36 mouse cellular contexts compared by ENCODE assay signal in genomic region chr14:75911968-75912367, GRCm38 (mm10). TPM values are rescaled to one million over a fixed set of nuclear protein-coding genes. Genes with fewer than 3 reads are reported as not detected.
DNase-seq lines count a peak whose midpoint lies in the region; ATAC-seq and TF ChIP-seq lines count a peak whose summit lies in the region.
"Had no signal": no experiment of that assay in that cellular context is flagged by ENCODE, and none has a peak within 500 bp of the region (broad histone marks: within the 10 kb centered on the region; RNA-seq: fewer than 3 reads in every experiment).

No protein-coding gene starts in this region.

- ATAC-seq in forebrain, postnatal 0 days, result no peak; the same call in 1 of the 2 replicates
- ATAC-seq in forebrain, embryonic 12.5 days (ENCODE audit: low FRiP score), result no peak
- no peak for ATAC-seq in liver, embryonic 13.5 days (ENCODE audit: low read depth)
- ATAC-seq: activated CD4-positive, CD25-positive, alpha-beta regulatory T cell, adult 4 months; forebrain, embryonic 13.5 days; inflammation-experienced regulatory T-cells, adult 6 months had no signal

- peak overlapping the region; percentile 22; the same call in 1 of the 2 replicates for H3K27ac ChIP-seq in forebrain, postnatal 0 days (ENCODE audit: low read depth, low read length)
- H3K27ac ChIP-seq in forebrain, embryonic 12.5 days, result no peak overlapping the region
- H3K27ac ChIP-seq in liver, embryonic 13.5 days, result peak overlapping the region; percentile 47; the same call in 1 of the 2 replicates
- peak overlapping the region; percentile 29; the same call in 1 of the 2 replicates for H3K27ac ChIP-seq in cortical plate, adult 2 months (ENCODE audit: insufficient read depth, low read length)
- H3K27ac ChIP-seq: embryonic facial prominence, embryonic 10.5 days; embryonic facial prominence, embryonic 15.5 days; forebrain, embryonic 13.5 days; gastrocnemius, adult 2 months; heart, embryonic 13.5 days; hindbrain, embryonic 10.5 days; hindbrain, embryonic 15.5 days; kidney, embryonic 15.5 days; limb, embryonic 10.5 days; limb, embryonic 15.5 days; lung, embryonic 15.5 days had no signal

- H3K4me3 ChIP-seq in forebrain, postnatal 0 days (ENCODE audit: low read depth, low read length), result no peak overlapping the region
- H3K4me3 ChIP-seq in forebrain, embryonic 12.5 days (replicated peaks), result no peak overlapping the region
- H3K4me3 ChIP-seq in liver, embryonic 13.5 days (replicated peaks), result no peak overlapping the region
- H3K4me3 ChIP-seq in cortical plate, adult 2 months (ENCODE audit: insufficient read depth, low read length), result no peak overlapping the region
- H3K4me3 ChIP-seq: embryonic facial prominence, embryonic 10.5 days; embryonic facial prominence, embryonic 15.5 days; forebrain, embryonic 13.5 days; gastrocnemius, adult 2 months; heart, embryonic 13.5 days; hindbrain, embryonic 10.5 days; hindbrain, embryonic 15.5 days; kidney, embryonic 15.5 days; limb, embryonic 10.5 days; limb, embryonic 15.5 days; lung, embryonic 15.5 days had no signal

- no peaks in the 10 kb centered on the region for H3K4me1 ChIP-seq in forebrain, postnatal 0 days (ENCODE audit: insufficient read depth)
- H3K4me1 ChIP-seq in forebrain, embryonic 12.5 days, result no peaks in the 10 kb centered on the region
- peaks cover 5% of the 10 kb centered on the region for H3K4me1 ChIP-seq in liver, embryonic 13.5 days (replicated peaks)
- H3K4me1 ChIP-seq in cortical plate, adult 2 months (ENCODE audit: control insufficient read depth, insufficient read depth, low read length), result peaks cover 6% of the 10 kb centered on the region
- H3K4me1 ChIP-seq: embryonic facial prominence, embryonic 10.5 days; embryonic facial prominence, embryonic 15.5 days; forebrain, embryonic 13.5 days; heart, embryonic 13.5 days; hindbrain, embryonic 10.5 days; hindbrain, embryonic 15.5 days; kidney, embryonic 15.5 days; limb, embryonic 15.5 days; lung, embryonic 15.5 days had no signal

- DNase-seq in forebrain, postnatal 0 days, result no peak
- no peak for DNase-seq in liver, embryonic 13.5 days
- no peak for DNase-seq in liver
- DNase-seq in lung, postnatal 25 days (ENCODE audit: low spot score), result peak; percentile 37
- no peak for DNase-seq in lung, postnatal 10 days
- DNase-seq in right cerebral cortex, adult 2 months (ENCODE audit: low spot score in 2 of 2), result no peak
- DNase-seq: adrenal gland, adult 2 months; adrenal gland, postnatal 36 days; cerebellum, adult 18-20 months; cerebellum, postnatal 10 days; gastrocnemius, adult 2 months; heart, postnatal 10 days; kidney, adult 18-20 months; kidney, postnatal 25 days; right cerebral cortex, postnatal 14 days had no signal

- no peak for TF ChIP-seq CTCF in forebrain, postnatal 0 days (IDR thresholded peaks at IDR 0.05; ENCODE audit: low read depth)
- TF ChIP-seq CTCF in cortical plate, adult 2 months (IDR thresholded peaks at IDR 0.05; ENCODE audit: extremely low read depth, insufficient read depth, low read length), result no peak

- no peak overlapping the region for H3K4me2 ChIP-seq in forebrain, postnatal 0 days (ENCODE audit: low read depth)
- H3K4me2 ChIP-seq in forebrain, embryonic 12.5 days, result no peak overlapping the region
- H3K4me2 ChIP-seq in liver, embryonic 13.5 days, result no peak overlapping the region
- H3K4me2 ChIP-seq: embryonic facial prominence, embryonic 15.5 days; forebrain, embryonic 13.5 days; heart, embryonic 13.5 days; hindbrain, embryonic 15.5 days; kidney, embryonic 15.5 days; limb, embryonic 15.5 days; lung, embryonic 15.5 days had no signal

- WGBS in forebrain, postnatal 0 days, result 57% methylated on average over 6 of the region's 6 CpGs
- WGBS in forebrain, embryonic 12.5 days, result 76% methylated on average over 6 of the region's 6 CpGs
- WGBS in liver, embryonic 13.5 days (ENCODE audit: insufficient replicate concordance), result 86% methylated on average over 6 of the region's 6 CpGs

- H3K36me3 ChIP-seq in forebrain, postnatal 0 days (ENCODE audit: insufficient read depth), result no peaks in the 10 kb centered on the region
- peaks cover 6% of the 10 kb centered on the region for H3K36me3 ChIP-seq in forebrain, embryonic 12.5 days (replicated peaks)
- peaks cover 11% of the 10 kb centered on the region for H3K36me3 ChIP-seq in liver, embryonic 13.5 days
- H3K36me3 ChIP-seq: embryonic facial prominence, embryonic 15.5 days; hindbrain, embryonic 15.5 days; lung, embryonic 15.5 days had no signal

- no peaks in the 10 kb centered on the region for H3K27me3 ChIP-seq in forebrain, postnatal 0 days (ENCODE audit: insufficient read depth, low read length)
- H3K27me3 ChIP-seq in forebrain, embryonic 12.5 days, result no peaks in the 10 kb centered on the region
- no peaks in the 10 kb centered on the region for H3K27me3 ChIP-seq in liver, embryonic 13.5 days
- H3K27me3 ChIP-seq: CH12.LX; embryonic facial prominence, embryonic 15.5 days; forebrain, embryonic 13.5 days; heart, embryonic 13.5 days; hindbrain, embryonic 15.5 days; kidney, embryonic 15.5 days; limb, embryonic 15.5 days; lung, embryonic 15.5 days had no signal

- TF ChIP-seq POLR2A in cortical plate, adult 2 months (IDR thresholded peaks at IDR 0.05; ENCODE audit: extremely low read depth, insufficient read depth, low read length), result no peak

- H3K9me3 ChIP-seq in forebrain, postnatal 0 days (ENCODE audit: low read length), result no peaks in the 10 kb centered on the region
- no peaks in the 10 kb centered on the region for H3K9me3 ChIP-seq in forebrain, embryonic 12.5 days
- no peaks in the 10 kb centered on the region for H3K9me3 ChIP-seq in liver, embryonic 13.5 days (replicated peaks)
- H3K9me3 ChIP-seq: embryonic facial prominence, embryonic 10.5 days; embryonic facial prominence, embryonic 15.5 days; forebrain, embryonic 13.5 days; heart, embryonic 13.5 days; hindbrain, embryonic 10.5 days; hindbrain, embryonic 15.5 days; kidney, embryonic 15.5 days; limb, embryonic 10.5 days; limb, embryonic 15.5 days; lung, embryonic 15.5 days had no signal

- no peak overlapping the region for H3K9ac ChIP-seq in forebrain, postnatal 0 days
- H3K9ac ChIP-seq in forebrain, embryonic 12.5 days, result no peak overlapping the region
- no peak overlapping the region for H3K9ac ChIP-seq in liver, embryonic 13.5 days
- H3K9ac ChIP-seq: embryonic facial prominence, embryonic 15.5 days; forebrain, embryonic 13.5 days; heart, embryonic 13.5 days; hindbrain, embryonic 15.5 days; kidney, embryonic 15.5 days; limb, embryonic 15.5 days; lung, embryonic 15.5 days had no signal

RNA-seq across cellular contexts. Expression of gene Kctd4, which starts 42.8 kb away (rescaled TPM):
- total RNA-seq in forebrain, postnatal 0 days (2014; rRNA removed), result 18.6 and 25.6 TPM in 2 replicates
- polyA plus RNA-seq in forebrain, postnatal 0 days (2015; fragmentation: Nextera tagmentation; extraction: Ambion mirVana), result 13.1 and 14.2 TPM in 2 replicates
- 1.5 and 1.6 TPM in 2 replicates for polyA plus RNA-seq in forebrain, embryonic 12.5 days (2016; fragmentation: Nextera tagmentation; extraction: Ambion mirVana)
- 0.10 and 0.21 TPM in 2 replicates for polyA plus RNA-seq in liver, embryonic 13.5 days (2015; fragmentation: Nextera tagmentation; extraction: Ambion mirVana)
- polyA plus RNA-seq in cortical plate, adult 2 months (2012; rRNA removed), result 8.8 and 11.9 TPM in 2 replicates
- total RNA-seq: adrenal gland, adult 2 months; adrenal gland, postnatal 36 days; CH12.LX; common myeloid progenitor, adult 5-6 weeks; gastrocnemius, adult 2 months; heart, adult 8-10 months; heart, postnatal 10 days; megakaryocyte, adult 5-6 weeks; monocyte, adult 5-6 weeks had no signal
- polyA plus RNA-seq: adrenal gland, adult 2 months; C2C12; small intestine, adult 2 months had no signal
